Mouse (Mus musculus): ENCODE measurements around the gene Mgat2.

- no peak for TF ChIP-seq POLR2A (IDR thresholded peaks at IDR 0.05; ENCODE audit: insufficient read depth, low read depth, low read length)
- TF ChIP-seq CTCF (IDR thresholded peaks at IDR 0.05): no peak
- TF ChIP-seq EP300 (IDR thresholded peaks at IDR 0.05; ENCODE audit: insufficient read depth, low read depth, low read length): no peak
These were observed 3.0 kb downstream of the Mgat2 start for GRCm38 (mm10) chr12:69186811-69187471.
